Mouse (Mus musculus) frontal cortex, adult 2 months (tissue): ENCODE data around the gene Shld2. TPM values are rescaled to one million over a fixed set of nuclear protein-coding genes. Genes with fewer than 3 reads are reported as not detected.

Experiments
- polyA plus RNA-seq: library from polyadenylated mRNA; depleted of rRNA; stranded (reverse); fragments of >200 nt; gene quantifications from 2 replicates; pipeline ENCODE4 v1.2.3, GENCODE M21; 2012; rRNA removed

The Shld2 gene
- polyA plus RNA-seq, 1 experiment: 4.7 TPM

Other genes with a start within 250 kb of the Shld2 start
- 0.32 and 0.36 TPM in 2 replicates for gene Anxa8, start 224.5 kb downstream of the Shld2 start, polyA plus RNA-seq
- not detected in 2 replicates for gene A630023A22Rik, start 207.7 kb downstream of the Shld2 start, polyA plus RNA-seq
- not detected in 2 replicates for gene Npy4r, start 158.0 kb downstream of the Shld2 start, polyA plus RNA-seq
- gene Gprin2, start 108.8 kb downstream of the Shld2 start, polyA plus RNA-seq: 1.1 and 1.2 TPM in 2 replicates
- gene Syt15, start 90.9 kb downstream of the Shld2 start, polyA plus RNA-seq: 1.1 and 1.3 TPM in 2 replicates
- gene Glud1, start 234 bp upstream of the Shld2 start, polyA plus RNA-seq: 174 and 196 TPM in 2 replicates
- not detected in 2 replicates for gene Fam25c, start 44.9 kb upstream of the Shld2 start, polyA plus RNA-seq
- gene Sncg, start 64.3 kb upstream of the Shld2 start, polyA plus RNA-seq: 7.6 and 10.5 TPM in 2 replicates
- gene Mmrn2, start 65.0 kb upstream of the Shld2 start, polyA plus RNA-seq: 2.9 and 3.2 TPM in 2 replicates
- 23.8 and 28.0 TPM in 2 replicates for gene Bmpr1a, start 192.8 kb upstream of the Shld2 start, polyA plus RNA-seq
- gene 9230112D13Rik, start 212.3 kb upstream of the Shld2 start, polyA plus RNA-seq: not detected in 2 replicates